Mouse (Mus musculus): ENCODE data around the gene Tmem119.

Gene Tmem119

DNA sequence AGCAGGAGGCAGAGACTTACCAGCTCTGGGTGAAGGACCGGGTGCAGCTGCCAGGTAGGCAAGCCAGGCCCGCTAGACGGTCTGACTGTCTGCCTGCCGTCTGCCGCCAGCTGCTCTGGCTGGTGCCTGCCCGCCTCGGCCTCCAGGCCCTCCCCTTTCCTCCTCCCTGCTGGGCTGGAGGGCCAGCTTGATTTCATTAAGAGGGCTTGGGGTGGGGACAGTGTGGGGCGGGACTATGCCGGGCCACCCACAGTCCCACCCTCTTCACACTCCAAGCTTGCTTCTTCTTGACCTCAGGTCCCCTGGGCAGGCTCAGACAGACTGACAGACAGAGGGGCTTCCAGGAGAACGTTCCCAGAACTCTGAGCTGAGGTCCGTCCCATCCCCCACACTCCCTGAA lies at the start of gene Tmem119:
Gene Tmem119 (minus strand): TSS at position 237 of the 400 bp plus-strand sequence.
- CTCF ChIA-PET: no interaction called here

DNA sequence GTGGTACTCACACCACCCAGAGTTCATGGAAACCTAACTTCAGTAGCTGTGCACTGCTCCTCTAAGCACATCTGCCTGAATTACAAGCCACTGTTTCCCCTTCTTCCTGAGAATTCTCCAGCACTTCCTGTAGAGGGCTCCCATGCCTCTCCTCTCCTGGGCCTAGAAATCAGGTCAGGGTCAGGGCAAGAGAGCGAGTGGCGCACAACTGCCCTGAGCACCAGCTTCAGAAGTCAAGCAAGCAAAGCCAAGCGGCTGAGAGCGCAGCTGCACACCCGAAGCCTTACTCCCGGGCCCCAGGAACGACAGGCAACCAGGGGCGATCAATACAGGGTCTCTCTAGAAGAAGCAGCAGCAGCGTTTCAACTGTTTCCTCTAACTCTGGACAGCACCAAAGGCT lies 47.3 kb upstream of the Tmem119 start:
- CTCF ChIA-PET: no interaction called here

DNA sequence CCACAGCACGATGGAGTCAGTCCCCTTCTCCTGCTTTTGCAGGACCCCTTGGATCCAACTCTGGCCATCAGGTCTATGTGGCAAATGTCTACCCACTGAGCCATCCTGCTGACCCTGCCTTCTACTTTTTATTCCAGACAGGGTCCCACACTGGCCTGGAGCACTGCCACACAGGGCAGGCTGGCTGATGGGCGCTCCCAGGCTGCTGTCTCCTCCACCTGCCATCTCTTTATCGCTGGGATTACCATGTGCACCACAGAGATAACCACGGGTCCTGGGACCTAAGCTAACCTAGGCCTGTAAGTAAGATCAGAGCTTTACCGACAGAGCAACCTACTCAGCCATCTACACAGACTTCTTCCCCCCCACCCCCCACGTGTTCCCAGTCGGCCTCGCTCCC lies 46.3 kb upstream of the Tmem119 start:
- CTCF ChIA-PET: no interaction called here

DNA sequence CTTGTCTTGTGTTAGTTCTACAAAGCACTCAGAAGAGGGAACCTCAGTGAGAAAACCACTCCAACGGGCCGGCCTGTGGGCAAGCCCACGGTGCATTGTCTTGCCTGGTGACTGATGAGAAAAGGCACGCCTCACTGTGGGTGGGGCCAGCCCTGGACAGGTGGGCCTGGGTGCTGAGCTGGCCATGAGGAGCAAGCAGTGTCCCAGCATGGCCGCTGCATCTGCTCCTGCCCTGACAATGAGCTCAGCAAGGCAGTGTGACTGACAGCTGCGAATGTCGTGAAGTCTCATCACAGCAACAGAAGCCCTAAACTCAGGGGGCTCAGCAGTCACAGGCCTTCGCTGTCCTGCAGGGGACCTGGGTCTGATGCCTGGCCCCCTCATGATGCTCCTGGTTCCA lies 45.3 kb upstream of the Tmem119 start:
- CTCF ChIA-PET: interaction anchor here (2.5 kb wide), 1 partner anchor 34 kb away, joined by 6 read pairs; no protein-coding TSS in a partner anchor

DNA sequence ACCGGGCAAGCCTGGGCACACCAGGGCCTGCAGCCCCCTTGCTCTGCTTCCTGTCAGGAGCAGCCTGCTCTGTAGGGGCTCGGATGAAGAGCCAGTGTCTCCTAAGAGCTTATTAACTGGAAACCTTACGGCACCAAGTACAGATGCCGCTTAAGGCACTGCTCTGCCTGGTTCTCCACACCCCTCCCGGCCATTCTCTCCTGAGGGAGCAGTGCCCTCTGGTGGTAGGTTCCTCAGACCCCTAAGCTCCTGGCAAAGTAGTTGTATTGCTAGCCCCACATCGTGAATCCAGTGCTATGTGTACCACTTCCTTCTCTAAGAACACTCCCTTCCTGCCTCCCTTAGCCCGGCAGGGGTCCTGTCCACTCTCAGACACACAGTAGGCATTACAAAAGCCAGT lies 44.4 kb upstream of the Tmem119 start:
- CTCF ChIA-PET: interaction anchor here (0.8 to 2.5 kb wide), 6 partner anchors 25 to 71 kb away, joined by 3 to 13 read pairs (median 4); no protein-coding TSS in a partner anchor

DNA sequence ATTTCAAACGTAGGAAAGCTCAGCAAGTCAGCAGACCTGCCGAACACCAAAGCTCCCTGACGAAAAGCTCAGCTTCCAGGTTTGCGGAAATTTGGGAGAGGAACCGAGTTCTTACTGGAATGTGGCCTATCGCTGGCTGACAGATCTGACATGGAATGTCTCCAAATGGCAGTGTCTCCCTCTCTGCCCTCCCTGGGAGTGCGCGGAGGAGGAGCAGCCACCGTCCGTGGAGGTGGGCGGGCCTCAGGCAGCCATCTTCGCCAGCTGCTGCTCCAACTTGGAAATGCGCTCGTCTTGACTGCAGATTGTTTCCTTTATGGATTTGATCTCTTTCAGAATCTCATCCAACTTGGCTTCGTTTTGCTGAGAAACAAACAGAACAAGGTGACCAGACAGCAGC lies 43.8 kb upstream of the Tmem119 start:
- CTCF ChIA-PET: interaction anchor here (0.8 to 2.5 kb wide), 6 partner anchors 24 to 71 kb away, joined by 3 to 13 read pairs (median 4); no protein-coding TSS in a partner anchor

DNA sequence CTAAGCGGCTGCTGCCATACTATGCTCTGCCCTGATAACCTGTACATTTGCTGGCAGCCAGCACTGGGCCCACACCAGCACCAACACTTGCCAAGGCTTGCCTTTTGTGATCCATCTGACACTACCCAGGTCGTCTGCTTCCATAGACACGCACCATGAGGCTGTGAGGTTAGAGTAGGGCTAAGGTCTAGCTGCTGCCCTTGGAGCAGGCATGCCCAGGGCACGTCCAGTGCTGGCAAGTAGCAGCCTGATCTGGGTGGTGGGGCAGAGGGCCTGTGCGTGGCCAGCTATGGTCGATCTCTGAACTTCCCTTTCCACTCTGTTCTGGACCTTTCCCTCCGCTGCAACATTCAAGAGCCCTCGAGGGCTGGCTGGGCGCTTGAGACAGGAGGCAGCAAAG lies 42.6 kb upstream of the Tmem119 start:
- CTCF ChIA-PET: interaction anchor here (2.4 kb wide), 1 partner anchor 29 kb away, joined by 13 read pairs; no protein-coding TSS in a partner anchor

DNA sequence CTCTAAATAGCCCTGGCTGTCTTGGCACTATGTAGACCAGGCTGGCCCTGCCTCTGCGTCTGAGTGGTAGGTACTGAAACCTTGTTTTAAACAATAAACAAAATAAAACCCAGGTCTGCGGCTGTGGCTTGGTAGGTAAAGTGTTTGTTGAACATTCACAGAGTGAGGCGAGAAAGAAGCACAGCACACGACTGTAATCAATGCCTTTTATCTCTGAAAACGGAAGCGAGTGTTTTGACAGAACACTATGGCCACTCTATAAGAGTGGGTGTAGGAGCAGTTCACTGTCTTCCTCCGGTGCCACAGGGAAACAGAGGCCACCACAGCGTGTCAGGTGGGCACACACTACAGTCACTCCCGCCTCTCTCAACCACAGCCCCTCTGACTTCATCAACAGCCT lies 41.9 kb upstream of the Tmem119 start:
- CTCF ChIA-PET: no interaction called here

DNA sequence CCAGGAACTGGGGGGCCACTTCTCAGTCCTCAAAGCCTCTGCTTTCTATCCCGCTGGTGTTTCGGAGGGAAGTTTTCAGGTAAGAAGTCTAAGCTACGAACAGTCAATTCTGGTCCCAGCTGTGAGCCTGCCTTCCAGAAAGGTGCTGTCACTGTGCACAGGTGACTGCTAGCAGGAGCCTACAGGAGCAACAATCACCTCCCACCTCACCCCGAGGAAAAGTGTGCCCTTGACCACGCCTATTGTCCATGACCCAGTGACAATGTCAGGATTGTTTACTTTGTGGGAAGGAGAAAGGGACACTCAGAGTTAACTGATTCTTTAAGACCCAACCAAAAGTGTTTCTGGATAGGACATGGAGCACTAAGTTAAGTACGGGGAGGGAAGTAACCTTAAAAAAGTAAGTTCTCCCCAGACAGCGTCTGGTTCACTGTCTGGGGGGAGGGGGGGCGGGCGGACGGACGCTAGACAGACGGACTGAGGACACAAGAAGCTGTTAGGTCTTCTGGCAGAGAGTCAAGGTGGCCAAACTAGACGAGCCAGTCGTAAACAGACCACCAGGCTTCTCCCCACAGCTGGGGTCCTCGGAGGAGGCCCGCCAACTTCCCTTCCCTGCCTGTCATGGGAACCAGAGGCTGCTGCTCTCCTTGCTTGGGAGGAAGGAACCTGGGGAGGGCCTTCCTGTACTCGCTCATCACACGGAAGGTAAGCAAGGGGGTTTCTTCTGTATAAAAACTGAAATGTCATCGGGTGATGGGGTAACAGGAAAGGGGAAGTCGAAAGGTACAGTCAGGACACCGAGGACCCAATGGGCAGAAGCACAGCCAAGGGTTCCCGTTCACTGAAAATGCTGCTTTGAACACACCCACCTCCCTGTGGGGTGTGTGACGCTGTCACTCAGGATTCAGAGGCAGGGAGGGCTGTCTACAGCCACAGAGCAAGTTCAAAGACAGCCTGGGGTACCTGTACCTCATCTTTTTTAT lies 41.2 kb upstream of the Tmem119 start:
- CTCF ChIA-PET: interaction anchor here (0.7 kb wide), 1 partner anchor 68 kb away, joined by 4 read pairs; no protein-coding TSS in a partner anchor

DNA sequence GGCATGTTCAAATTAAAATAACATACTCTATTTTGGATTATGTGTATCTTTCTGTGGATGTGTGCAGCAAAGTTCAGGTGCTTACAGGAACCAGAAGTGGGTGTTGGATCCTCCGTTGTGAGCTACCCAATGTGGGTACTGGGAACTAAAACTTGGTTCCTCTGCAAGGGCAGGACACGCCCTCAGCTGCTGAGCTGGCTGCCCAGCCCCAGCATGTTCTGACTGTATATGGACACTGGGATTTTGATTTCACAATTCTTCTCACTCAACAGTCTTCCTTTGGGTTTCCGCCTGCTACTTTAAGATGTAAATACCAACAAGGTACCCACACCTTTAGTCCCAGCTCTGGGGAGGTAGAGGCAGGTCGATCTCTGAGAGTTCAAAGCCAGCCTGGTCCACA lies 40.1 kb upstream of the Tmem119 start:
- CTCF ChIA-PET: no interaction called here

DNA sequence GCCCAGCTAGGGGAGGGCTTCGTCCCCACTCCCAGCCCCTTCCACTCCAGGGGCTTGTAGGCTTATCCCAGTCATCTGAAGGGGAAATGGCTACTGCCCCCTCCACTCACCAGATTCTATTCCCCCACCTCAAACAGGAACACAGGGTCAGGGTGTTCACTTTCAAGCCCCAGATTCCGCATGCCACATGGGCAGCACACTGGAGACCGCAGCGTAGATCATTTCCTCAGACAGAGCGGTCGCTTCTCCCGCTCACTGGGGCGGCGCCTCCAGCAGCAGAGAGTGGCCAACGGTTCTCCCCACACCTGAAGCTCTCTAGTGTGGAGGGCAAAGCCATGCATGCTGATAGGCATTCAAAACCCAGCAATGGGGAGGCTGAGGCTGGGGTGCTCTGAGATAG lies 36.6 kb upstream of the Tmem119 start:
- CTCF ChIA-PET: no interaction called here

DNA sequence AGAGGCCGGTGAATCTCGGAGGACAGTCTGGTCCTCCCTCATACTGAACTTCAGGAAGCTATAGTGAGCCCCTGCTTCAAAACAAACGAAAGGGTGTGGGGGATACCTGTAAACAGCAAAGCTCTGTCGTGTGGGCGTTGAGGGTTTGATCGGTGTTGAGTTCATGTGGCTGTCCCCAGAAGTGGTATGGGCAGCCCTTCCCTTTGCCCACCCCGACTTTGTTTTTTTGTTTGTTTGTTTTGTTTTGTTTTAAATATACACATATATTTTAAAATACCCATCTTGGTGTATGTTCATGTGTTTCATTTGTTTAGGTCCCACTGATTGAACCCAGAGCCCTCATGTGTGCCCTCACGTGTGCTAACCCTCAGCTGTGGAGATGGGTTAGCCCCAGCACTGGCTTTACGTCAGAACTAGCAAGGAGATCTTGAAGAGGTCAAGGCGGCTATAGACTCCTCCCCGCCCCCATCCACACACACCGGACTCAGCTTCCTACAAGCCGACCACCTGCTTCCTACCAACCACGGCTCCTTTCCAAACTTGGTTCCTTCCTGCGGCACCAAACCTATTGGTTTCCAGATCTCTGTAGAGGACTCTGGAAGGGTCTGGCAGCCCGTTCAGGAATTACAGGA lies 33.1 kb upstream of the Tmem119 start:
- CTCF ChIA-PET: interaction anchor here (1.2 kb wide), 1 partner anchor 11 kb away, joined by 5 read pairs; no protein-coding TSS in a partner anchor

DNA sequence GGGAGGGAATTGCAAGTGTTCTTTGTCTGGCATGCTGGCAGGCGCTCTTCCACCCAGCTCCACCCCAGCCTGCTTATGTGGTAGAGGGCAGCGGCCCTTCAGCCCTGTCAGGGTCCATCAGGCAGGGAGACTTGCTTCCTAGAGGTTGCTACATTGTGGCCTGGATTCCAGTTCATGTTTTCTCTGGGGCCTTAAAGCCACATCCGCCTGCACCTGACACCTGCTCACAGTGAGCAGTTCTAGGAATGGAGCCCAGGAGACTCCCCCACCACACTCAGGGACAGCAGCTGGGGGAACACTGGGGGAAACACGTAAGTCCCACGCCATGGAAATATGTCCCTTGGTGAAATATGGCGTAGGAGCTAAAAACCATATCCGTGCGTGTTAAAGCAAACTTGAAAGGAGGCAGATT lies 32.2 kb upstream of the Tmem119 start, which contains the start of gene Selplg:
Gene Selplg (minus strand): TSS at position 155 of the 412 bp plus-strand sequence.
- CTCF ChIA-PET: interaction anchor here (0.5 to 0.6 kb wide), 3 partner anchors 60 to 98 kb away, joined by 3 to 19 read pairs (median 6); partner anchors contain the start of gene Iscu

DNA sequence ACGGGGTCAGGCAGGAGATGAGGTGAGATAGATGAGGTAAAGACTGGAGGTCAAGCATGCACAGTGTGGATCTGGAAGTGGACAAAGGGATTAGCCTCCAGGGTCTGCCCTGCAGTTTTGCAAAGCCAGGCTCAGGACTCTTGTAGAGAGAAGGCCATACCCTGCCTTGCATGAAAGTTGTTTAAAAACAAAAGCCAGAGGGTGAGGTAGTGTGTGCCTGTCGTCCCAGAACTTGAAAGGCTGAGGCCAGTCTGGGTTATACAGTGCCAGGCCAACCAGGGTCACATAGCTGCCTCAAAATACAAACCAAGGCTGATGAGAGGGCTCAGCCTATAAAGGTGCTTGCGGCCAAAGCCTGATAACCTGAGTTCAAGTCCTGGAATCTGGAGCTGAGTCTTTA lies 31.4 kb upstream of the Tmem119 start:
- CTCF ChIA-PET: no interaction called here

DNA sequence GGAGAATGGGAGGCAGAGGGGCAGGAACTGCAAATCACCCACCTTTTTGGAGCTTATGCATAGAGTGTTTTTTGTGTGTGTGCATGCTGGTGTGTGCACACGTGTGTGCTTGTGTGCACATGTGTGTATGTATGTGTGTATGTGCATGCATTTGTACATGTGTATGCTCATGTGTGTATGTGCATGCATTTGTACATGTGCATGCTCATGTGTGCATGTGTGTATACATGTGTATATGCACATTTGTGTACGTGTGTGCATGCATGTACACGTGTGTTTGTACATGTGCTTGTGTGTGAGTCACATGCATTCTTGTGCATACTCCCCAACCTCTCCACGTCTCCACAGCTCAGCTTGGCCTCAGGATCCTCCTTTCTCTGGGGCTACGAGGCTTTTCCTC lies 30.5 kb upstream of the Tmem119 start:
- CTCF ChIA-PET: interaction anchor here (0.5 kb wide), 1 partner anchor 16 kb away, joined by 5 read pairs; no protein-coding TSS in a partner anchor

DNA sequence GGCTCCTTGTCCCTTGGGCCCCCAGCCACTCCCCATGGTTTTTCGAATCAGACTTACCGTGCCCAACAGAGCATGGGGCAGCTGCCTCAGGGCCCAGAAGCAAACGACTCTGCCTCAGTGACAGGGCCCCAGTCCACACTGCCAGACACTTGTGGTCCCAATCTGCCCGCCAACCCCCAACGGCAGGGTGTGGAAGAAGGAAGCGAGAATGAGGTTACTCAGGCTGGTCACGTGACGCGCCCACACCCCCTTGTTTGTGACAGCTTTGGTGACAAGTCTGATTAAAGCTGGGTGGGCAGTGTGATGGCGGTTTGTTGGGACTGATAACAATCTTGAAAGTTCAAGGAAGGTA lies 30.0 kb upstream of the Tmem119 start:
- CTCF ChIA-PET: interaction anchor here (0.8 to 1.0 kb wide), 2 partner anchors 11 to 14 kb away, joined by 3 read pairs; no protein-coding TSS in a partner anchor

DNA sequence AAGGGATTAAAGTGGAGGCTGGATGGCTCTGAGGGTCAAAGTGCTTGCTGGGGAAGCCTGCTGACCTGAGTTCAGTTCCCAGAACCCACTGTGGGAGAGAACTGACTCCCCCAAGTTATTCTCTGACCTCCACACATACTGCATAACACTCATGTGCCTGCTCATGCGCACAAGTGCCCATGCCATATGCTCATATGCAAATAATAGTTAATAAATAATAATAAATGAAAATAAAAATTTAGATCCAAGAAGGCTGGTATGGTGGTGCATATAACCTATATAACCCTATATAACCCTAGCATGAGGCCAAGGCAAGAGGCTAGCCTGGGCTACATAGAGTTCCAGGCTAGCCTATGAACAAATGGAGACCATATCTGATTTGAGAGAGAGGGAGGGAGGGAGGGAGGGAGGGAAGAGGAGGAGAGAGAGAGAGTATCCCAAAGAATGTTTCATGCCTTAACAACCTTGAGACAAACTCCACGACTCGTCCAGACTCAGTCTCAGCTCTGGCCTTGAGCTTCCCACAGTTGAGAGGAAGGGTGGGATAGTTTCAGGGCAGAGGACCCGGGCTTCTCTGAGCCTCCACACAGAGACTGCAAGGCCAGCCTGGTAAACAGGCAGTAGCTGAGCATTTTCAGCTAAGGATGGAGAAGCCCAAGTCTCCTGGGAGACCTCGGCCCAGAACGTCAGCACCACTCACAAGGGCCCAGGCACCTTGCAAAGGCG lies 29.4 kb upstream of the Tmem119 start:
- CTCF ChIA-PET: interaction anchor here (0.8 to 1.0 kb wide), 2 partner anchors 11 to 14 kb away, joined by 3 read pairs; no protein-coding TSS in a partner anchor

DNA sequence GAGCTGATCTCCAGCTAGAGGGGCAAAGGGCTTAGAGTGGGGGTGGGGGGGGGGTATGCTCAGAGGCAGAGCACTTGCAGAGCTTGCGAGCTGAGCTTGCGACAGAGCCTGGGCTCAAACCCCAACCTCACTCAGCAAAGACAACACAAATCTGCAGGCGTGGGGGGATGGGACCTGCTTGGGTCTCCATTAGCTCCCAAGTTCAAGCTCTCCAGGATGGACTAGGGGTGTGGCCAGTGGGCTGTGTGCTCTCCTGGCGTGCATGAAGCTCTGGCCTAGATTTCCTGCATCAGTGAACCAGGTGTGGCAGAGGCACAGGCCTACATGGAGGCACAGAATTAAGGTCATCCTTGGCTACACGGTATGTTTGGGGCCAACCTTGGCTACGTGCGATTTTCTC lies 28.2 kb upstream of the Tmem119 start:
- CTCF ChIA-PET: interaction anchor here (0.6 to 1.7 kb wide), 2 partner anchors 15 to 16 kb away, joined by 4 to 5 read pairs; no protein-coding TSS in a partner anchor

DNA sequence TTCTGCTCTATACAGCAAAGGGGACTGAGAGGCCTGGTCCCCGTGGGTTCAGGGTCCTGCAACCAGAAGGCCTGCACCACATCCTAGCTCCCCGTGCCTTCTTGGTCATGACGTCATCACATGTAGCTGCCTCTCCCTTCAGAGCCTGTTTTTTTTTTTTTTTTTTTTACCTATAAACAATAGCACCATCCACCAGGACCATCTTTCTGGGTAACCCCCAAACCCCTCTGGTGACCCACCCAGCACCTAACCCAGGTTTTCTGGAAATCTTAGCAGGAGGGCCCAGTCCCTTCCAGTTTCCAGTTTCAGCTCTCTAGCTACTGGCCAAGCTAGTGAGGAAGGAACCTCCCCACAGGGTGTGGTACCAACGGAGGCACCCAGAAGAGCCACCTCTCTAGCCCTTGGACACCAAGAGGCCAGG lies 27.7 kb upstream of the Tmem119 start:
- CTCF ChIA-PET: interaction anchor here (0.6 to 1.7 kb wide), 2 partner anchors 16 to 53 kb away, joined by 3 to 5 read pairs; no protein-coding TSS in a partner anchor

DNA sequence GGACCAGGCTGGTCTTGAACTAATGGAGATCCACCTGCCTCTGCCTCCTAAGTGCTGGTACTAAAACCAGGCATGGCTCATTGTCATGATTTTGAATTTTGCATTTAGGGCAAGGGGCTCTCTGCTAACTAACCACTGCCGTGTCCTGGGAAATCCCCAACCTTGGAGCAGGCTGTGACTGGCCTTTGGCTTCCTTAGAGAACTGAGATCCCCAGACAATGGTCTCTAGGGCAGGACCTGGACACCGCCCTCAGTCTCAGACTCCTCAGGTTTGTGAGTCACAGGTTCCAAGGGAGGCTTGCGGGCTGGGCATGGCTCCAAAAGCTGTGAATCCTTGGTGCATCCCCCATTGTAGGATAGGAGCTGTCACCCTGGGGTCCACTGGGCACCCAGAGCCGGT lies 26.3 kb upstream of the Tmem119 start:
- CTCF ChIA-PET: no interaction called here

DNA sequence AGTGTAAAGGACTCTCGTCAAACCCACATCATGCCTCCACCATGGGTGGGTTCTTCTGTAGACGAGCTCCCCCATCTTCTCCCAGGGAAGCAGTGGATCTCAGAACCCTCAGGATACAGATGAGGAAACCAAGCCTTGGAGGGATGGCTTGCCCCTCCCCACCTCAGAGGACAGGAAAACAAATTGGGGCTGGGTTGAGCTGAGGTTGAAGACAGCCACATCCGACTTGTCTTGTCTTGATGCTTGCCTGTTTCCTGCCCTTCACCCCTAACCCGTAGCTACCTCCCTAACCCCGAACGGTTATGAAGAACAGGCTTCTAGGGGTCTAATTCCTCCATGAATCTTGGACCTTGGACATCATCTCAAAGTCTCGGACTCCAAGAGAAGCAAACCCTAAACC lies 25.2 kb upstream of the Tmem119 start:
- CTCF ChIA-PET: no interaction called here
